Mouse (Mus musculus): ENCODE results near the gene St3gal5.

Gene St3gal5

DNA sequence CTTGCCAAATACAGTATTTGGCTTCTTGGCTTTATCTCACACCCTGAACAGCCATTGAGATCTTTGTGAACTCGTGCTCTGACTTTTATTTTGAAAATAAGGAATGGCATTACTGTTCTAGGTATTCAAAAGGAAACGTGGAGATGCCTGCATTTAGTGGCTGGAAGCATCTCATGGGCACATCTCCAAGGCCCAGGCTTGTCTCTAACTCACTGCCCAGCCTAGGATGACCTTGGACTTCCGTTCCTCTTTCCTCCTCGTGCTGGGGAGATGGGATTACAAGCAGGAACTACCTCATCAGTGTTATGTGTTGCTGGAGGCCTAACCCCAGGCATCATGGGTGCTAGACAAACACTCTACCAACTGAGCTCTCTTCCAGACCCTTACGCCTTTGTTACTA is 105.9 kb downstream of the St3gal5 start:
- ATAC-seq (ENCODE audit: low TSS enrichment), result no peak

Measured in frontal cortex, adult (tissue).